Mouse (Mus musculus) monocyte, adult 2 months (primary cell): ENCODE results near the gene Dppa2.
"Not testable (repeated sequence)": the region's sequence is repeated elsewhere in the genome, so short reads cannot be mapped to it uniquely, and the experiment has no call there.

ENCODE experiments used
- DNase-seq, 2 experiments: peaks; one replicate each; pipeline ENCODE4 v3.0.0; 2022; ENCODE audit warnings: low spot score in 2 of 2, low read depth in 1 of 2

Gene Dppa2

DNA sequence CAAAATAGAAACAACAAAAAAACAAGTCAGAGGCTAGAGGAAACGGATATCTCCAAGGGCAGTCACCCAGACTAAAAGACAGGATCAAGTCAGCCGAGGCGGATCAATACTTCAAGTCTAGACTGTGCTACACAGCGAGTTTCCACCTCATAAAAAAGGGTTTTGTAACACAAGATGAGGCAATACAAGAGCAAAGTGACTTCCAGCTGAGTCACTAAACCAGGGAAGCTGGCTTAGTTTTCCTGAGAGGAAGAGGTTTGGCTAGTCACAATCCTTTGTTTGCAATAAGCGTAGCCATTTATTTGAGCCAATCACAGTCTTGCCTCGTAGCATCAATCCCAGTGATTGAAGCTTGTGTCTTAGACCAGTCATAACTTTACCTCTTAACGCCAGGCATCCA lies at the start of gene Dppa2:
Gene Dppa2, plus strand, starts transcription at position 400 of the 400 bp plus-strand sequence.
- no peak for DNase-seq

DNA sequence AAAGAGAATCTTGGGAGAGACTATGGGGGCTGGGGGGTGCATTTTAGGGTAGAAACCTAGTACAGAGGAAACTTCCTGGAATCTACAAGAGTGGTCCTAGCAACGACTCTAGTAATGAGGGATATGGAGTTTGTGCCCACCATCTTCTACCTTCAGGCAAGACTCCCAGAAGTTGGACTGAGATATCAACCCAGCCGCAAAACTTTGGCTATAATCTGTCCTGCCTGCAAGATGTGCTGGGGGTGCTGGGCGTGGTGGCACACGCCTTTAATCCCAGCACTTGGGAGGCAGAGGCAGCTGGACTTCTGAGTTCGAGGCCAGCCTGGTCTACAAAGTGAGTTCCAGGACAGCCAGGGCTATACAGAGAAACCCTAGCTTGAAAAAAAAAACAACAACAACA lies 49.1 kb upstream of the Dppa2 start:
- no peak for DNase-seq

DNA sequence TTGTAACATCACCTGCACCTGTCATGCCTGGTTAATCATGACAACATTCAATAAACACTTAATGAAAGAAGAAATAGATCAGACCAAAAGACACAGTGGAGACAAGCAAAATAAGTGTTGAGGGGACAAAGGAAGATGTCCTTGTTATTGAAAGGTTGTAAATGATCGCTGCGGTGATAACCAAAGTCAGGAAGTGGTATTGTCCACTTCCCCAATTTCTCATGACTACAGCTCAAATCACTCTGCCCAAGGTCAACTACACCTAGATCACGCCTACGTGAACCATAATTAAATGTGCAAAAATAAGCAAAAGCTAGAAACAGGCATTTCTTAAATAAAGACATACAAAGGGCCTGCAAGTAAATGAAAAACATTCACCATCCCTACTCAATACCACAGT lies 44.2 kb upstream of the Dppa2 start:
- no peak for DNase-seq

DNA sequence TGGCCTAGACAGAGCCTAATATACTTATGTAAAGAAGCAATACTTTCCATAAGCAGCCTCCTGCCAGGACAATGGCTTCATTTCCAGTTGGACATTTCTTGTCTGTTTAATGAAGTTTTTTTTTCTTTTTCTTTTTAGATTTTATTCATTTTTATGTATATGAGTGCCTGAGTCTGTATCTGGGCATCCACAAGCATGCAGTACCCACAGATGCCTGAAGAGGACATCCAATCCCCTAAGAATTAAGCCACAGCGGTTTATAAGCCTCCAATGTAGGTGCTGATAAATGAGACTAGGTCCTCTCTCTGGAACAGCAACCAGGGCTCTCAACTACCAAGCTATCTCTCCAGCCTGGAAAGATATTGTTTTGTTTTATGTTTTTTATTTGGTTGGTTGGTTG lies 40.8 kb upstream of the Dppa2 start:
- DNase-seq: no peak

DNA sequence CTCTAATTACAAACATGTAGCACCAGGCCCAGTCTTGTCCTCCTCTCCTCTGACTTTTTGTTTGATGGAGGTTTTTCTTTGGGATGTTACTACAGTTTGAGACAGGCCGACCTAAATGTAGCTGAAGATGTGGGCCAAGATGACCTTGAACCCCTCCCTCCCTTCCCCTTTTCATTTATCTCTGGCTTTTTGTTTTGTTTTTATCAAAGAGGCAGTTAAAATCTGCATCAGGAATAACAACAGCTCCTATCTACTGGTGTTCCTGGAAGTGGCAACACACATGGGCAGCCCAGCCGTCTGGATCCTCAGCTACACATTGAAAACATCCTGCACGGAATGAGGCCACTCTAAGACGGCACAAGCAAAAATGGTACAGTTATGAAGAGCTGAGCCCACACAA lies 37.9 kb upstream of the Dppa2 start:
- DNase-seq: no peak

DNA sequence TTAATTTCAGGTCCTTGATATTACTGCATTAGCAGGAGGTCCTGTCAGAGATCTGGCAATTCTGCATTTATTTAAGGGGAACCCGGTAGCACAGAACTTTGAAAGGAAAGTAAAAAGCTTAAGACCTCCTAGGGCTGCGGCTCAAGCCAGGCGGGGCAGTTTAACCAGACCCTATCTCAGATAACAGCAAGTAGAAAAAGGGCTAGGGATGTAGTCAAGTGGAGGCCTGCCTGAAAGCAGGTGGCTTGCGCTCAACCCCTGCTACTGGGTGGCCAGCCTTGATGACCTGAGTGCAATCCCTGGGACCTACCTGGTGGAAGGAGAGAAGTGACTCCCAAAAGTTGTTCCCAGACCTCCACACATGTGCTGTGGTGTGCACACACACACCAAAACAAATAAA lies 26.8 kb upstream of the Dppa2 start:
- DNase-seq: no peak

DNA sequence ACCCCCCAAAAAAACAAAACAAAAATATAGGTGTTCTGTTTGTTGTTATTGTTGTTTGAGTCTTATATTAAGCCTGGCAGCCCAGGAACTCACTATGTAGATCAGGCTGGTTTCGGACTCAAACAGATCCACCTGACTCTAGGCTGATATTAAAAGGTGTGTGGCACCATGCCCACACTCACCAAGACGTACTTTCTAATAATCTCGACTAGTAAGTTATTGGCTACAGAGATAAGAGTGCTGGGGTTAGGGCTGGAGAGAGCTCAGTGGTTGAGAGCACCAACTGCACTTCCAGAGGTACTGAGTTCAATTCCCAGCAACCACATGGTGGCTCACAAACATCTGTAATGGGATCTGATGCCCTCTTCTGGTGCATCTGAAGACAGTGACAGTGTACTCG lies 22.8 kb upstream of the Dppa2 start:
- DNase-seq: no peak

DNA sequence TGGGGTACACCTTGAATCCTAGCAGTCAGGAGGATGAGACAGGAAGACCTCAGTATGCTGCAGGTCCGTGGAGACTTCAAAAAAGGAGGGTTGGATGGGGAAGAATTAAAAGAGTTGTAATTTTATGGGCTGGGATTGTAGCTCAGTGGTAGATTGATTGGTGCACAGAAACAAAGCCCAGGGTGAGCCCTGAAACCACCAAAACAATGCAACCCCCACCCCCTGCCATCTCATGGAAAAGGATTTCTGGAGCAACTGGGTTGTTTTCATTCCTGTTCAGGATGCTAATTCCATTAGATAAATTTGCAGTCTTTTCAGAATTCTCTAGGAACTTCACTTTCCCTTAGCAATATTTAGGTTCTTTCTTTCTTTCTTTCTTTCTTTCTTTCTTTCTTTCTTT lies 20.9 kb upstream of the Dppa2 start:
- DNase-seq: no peak

DNA sequence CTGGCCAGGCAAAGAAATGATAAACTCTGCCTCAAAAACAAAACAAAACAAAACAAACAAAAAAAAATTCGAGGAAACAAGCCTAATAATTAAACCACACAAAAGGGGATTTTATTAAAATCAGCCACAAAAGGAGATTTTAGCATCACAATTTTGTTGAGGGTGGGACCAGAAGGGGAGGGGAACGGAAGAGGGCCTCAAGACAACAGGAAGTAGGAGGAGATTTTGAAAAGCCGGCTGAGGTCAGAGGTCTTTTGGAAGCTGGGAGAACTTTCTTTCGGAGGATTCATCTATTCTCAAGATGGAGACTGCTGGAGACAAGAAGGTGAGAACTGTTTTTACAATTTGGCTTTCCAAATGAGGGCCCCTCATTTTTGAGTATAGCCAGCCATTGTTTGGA lies 20.2 kb upstream of the Dppa2 start, which contains the start of gene Dppa4:
Gene Dppa4, plus strand, starts transcription at position 217 of the 400 bp plus-strand sequence.
- no peak for DNase-seq

DNA sequence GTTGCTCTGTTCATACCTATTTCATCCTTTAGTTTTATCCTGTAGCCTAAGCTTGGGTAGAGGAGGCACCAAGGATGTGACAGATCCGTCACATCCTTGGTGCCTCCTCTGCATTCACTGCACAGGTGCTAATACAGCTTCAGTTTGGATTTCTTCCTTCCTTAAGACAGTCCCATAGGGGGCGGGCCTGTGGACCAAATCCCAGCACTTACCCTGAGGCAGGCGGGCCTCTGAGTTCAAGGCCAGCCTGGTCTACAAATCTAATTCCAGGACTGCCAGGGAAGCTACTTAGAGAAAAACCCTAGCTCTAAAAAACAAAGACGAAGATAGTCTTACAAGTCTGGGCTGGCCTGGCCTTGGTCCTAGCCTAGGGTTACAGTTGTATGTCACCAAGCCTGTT lies 18.2 kb upstream of the Dppa2 start:
- no peak for DNase-seq

DNA sequence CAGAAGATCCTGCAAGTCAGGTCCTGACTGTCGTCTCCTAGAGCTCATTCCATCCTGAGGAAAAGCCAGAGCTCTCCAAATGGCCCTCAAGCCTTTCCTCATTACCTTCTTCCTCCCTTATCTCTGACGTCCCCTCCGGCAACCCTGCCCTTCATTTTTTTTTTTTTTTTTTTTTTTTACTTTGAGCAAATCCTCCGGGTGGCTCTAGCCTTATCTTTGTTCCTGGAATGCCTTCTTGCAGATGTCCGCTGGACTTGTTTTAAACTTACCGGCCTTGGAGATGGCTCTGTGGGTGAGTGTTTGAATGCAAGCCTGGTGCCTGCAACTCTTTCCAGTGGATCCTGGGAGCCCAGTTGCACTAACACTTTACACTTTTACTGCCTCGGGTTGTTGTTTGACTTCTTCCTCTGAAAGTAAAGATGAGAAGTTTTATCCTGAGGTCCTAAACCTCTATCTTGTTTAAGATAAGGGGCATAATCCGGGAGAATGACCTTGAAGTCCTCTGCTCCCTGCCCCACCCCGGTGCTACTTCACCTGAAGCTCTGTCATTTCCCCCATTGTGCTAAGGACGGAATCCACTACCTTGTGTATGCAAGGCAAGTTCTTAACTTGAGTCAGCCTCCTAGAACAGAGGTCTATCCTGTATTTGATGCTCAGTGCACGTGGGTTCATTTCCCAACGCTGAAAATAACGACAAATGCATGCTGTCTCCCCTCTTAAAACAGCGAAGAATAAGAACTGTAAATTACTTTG lies 6.1 kb upstream of the Dppa2 start:
- no peak for DNase-seq

DNA sequence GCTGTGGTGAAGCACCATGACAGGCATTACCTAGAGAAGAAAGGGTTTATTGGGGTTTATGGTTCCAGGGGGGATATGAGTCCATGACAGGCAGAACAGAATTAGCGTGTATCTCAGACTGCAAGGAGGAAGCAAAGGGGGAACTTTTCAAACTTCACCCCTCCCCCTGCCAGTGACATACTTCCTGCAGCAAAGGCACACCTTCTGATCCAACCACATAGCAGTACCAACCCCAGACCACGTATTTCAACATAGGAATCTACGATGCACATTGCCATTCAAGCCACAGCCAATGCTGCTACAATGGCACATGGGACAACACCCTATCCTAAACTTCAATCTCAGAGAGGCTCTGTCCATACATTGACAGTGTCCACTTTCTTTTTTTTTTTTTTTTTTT lies 3.8 kb upstream of the Dppa2 start:
- DNase-seq: no peak

DNA sequence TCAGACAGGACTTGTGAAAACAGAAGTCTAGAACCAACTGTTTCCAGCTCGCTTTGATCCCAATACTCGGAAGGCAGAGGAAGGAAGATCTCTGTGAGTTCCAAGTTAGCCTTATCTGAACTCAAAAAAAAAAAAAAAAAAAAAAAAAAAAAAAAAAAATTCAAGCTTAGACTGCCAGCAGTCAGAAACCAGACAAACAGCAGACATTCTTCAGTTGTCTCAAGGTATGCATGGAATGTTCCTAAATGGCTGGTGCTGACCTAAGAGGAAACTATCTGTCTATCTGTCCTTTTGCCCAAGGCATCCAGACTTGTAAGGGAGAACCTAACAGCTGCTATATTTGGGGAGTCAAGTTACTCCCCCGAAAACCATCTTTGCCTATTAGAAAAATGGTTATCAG lies 275 bp downstream of the Dppa2 start:
- no peak for DNase-seq

DNA sequence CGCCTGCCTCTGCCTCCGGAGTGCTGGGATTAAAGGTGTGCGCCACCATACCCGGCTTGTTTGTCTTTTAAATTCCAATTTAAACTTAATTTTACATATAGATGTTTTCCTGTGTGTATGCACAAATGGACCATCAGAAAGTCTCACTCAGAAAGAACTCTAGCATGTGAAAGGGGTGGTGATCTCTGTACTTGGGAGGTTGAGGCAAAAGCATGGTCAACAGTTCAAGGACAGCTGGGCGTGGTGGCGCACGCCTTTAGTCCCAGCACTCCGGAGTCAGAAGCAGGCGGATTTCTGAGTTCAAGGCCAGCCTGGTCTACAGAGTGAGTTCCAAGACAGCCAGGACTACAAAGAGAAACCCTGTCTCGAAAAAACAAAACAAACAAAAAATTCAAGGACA lies 5.2 kb downstream of the Dppa2 start:
- DNase-seq: not testable (repeated sequence)

DNA sequence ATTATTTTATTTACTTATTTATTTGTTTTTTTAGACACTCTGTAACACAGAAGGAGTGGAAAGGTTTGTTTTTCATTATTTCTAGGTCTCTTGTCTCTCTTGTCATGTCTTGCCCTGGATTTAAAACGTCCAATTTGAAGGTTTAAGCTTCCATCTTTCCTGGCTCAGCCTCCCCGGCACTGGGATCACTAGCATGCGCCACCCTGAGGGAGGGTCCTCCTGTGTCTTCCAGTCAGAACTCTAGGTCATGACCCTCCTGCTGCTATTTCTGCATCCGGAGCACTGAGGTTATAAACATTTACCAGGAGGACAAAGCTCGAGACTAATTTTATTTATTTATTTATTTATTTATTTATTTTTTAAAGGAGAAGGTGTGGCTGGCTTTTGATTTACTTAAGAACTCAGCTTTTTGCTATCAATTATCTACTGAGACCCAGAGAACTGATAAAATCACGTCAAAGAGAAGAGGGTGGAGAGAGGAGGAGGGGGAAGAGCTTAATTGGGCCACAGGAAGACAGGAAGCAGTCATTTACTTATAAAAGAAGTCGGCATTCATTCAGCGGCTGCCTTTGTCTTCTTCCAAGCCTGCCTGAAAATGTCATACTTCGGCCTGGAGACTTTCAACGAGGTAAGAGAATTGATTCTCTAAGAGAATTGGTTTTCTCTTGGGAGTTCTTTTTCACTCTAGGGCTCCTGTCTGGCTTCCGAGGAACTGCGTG lies 6.4 kb downstream of the Dppa2 start:
- DNase-seq: no peak

DNA sequence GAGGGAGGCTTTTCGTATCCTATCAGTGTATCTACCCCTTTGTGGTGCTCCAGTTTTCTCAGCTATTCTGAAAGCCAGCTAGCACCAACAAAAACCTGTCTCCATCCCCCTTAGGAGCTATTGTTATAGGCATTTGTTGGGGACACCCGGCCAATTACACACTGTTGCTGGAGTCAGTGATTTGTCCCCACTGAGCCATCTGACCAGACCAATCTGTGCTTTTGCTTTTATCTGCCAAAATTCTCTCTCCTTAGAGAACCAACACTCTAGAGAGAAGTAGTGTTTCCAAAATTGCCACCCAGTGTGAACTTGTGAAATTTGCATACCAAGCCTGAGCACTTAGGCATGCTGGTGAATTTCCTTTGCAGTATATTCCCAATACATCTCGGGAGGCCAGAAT lies 11.6 kb downstream of the Dppa2 start:
- no peak for DNase-seq

DNA sequence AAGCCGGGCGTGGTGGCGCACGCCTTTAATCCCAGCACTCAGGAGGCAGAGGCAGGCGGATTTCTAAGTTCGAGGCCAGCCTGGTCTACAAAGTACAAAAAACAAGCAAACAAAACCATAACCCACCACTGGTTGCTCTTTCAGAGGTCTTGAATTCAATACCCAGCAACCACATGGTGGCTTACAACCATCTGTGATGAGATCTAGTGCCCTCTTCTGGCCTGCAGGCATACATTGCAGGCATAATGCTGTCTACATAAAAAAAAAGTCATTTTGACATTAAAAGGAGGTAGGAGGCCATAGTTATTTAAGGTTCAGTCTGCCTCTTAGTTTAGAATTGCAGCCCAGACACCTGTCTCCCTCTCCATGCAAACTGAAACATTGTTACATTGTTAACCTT lies 17.1 kb downstream of the Dppa2 start:
- DNase-seq: no peak

DNA sequence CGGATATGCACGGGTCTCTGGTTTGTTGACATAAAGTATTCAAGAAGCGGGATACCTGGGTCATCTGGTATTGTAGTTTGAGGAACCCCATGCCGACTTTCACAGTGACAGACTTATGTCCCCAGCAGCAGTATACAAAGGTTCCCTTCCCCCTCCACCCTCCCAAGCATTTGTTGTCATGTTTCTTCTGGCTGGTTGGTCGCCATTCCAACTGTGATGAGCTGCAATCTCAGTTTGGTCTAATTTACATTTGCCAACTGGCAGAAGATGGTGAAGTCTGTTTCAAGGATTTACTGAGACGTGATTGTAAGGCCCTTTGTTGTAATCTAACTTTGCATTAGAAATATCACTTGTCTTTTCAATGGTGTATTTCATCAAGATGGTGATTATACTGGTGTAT lies 19.4 kb downstream of the Dppa2 start:
- no peak for DNase-seq

DNA sequence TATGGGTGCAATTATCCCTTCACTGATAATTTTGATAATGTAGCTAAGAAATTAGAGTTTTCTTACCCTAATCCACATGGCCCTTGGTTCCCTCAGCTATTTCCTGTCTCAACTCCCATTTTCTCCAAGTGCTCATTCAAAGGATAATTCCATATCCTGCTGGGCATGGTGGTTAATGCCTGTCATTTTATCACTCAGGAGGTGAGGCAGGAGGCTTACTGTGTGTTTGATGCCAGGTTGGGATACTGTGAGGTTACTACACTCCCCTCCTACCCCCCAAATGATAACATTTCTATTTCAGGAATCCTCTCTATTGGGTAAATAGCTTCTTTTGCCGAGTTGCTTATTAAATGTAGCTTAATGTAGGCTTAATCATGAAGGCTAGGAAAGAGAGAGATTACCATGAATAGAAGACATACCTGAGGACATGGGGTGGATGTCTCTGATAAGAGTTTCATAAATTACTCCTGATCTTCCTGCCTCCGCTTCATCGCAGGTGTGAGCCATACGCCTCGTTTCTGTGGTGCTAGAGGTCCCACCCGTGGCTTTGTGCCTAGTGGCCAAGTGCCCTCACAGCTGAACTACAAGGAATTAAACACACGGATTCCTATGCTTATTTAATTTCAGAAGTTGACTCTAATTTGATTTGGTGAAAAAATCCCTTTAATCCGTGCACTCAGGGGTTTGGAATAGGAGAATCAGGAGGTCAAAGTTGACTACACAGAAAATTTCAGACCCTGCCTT lies 20.1 kb downstream of the Dppa2 start:
- no peak for DNase-seq

DNA sequence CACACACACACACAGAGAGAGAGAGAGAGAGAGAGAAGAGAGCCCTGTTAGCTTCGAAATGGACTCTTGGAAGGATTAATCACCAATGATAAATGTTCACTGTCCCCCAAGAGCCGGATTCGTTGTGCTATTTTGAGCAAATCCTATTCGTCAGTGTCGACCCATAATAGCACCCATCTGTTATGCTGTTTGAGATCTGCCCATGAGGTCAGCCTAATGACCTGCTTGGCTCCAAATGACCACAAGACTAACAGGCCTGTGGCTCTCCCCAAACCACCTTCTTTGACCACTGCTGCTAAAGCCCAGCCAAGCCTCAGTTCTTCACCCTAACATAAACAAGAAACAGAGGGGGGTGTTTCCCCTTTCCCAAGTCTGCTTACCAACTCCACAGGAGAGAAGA lies 23.2 kb downstream of the Dppa2 start:
- DNase-seq: no peak

DNA sequence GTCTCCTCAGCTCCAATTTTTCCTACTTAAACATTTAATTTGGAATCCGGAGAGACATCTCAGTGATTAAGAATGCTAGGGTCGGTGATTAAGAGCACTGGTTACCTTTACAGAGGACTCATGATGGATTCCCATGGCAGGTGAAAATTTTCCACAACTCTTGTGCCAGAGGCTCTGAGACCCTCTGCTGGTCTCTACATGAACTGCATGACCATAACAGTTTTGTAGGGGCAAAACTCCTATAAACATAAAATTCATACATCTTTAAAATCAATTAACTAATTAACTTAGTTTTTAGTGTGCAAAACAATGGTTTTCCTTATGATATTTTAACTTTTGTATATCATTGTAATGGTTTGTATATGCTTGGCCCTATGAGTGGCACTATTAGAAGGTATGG lies 24.7 kb downstream of the Dppa2 start:
- DNase-seq: no peak

DNA sequence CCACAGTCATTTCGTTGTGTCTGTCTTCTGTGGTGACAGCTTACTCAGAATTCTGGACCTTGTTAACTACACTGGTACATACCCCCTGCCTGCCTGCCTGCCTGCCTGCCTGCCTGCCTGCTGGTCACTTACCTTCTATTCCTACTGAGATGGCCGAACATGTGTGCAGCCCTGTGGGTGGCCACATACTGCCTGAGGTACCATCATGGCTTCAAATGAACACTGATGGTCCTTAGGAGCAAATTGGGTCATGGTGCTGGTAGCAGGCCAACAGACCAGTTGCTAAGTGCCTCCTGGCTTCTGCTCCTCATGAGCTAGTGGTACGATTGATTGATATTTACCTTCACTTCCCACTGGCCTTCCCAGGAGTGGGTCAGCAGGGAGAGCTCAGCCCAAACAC lies 28.1 kb downstream of the Dppa2 start:
- no peak for DNase-seq
